Mouse (Mus musculus): ENCODE results near the gene Pi16.

Pi16 gene

DNA sequence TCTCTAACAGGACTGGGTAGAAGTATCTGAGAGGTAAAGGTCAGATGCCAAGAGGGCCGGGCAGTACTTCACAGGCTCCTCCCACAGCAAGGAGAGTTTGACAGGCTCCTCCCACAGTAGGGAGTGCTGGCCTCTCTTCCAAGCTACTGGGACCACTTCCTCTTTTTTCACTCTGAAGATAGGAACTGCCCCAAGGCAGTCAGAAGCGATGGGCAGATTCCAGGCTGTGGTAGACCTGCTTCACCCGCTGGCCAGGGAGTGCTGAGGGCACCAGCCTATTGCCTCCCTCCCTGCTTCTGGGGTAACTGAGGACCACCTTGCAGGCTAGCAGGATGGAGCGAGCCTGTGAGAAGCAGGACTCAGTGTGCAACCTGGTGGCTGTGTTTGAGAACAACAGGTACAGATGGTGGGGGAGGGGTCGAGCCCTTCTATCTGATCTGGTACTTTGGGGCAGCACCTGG lies 43.3 kb downstream of the Pi16 start, which contains the start of gene Fgd2:
Fgd2 (plus strand) TSS at position 154 of the 461 bp plus-strand sequence.
- H3K4me1 ChIP-seq (replicated peaks; ENCODE audit: low read depth, low read length): peaks cover 49% of the 10 kb centered on the region
- H3K27me3 ChIP-seq (ENCODE audit: insufficient read depth, low read length): peaks cover 2% of the 10 kb centered on the region; the same call in 1 of the 2 replicates
- peak within 1 kb of the TSS; percentile 48 for H3K4me3 ChIP-seq (replicated peaks; ENCODE audit: low read length)
- TF ChIP-seq CTCF (conservative IDR thresholded peaks at IDR 0.05; ENCODE audit: low read length) (0 out of 2 replicates have a peak, but pooled peaks have one; percentile 8), POU5F1 (IDR thresholded peaks at IDR 0.05; ENCODE audit: borderline replicate concordance, low read length) (no peak)
- no peaks in the 10 kb centered on the region for H3K36me3 ChIP-seq (ENCODE audit: insufficient read depth, low read length)
- H3K9me3 ChIP-seq (ENCODE audit: low read length): no peaks in the 10 kb centered on the region

DNA sequence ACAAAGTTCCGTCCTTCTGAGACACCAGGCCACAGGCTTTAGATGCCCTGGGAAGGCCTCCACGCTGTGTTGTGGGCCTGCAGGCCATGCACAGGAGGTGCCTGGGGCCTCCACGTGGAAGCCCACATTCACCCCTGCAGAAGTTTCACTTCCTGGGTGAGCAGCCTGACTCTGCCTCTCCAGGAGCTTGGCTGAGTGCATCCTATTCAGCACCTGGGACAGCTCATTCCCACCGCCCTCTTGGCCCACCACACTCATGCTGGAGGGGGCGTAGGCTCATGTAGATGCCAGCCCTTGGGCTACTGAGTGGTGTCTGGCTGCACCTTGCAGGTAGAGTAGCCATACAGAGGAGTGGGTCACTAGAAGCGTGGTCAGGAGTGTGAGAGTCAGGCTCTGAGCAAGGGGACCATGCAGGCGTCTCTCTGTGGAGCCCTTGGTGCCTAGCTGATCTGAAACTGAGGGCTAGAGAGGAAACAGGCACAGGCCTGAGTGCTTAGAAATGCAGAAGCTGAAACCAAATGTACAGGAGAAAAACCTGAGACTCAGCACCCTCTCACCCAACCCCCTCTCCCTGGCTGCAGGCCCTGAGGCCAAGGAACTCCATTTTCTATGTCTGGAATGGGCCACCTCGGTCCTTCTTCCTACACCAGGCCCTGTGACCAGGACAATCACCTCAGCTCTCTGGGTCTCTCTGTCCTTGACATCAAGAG lies 44.7 kb downstream of the Pi16 start:
- H3K4me1 ChIP-seq (replicated peaks; ENCODE audit: low read depth, low read length): peaks cover 43% of the 10 kb centered on the region
- H3K36me3 ChIP-seq (ENCODE audit: insufficient read depth, low read length): no peaks in the 10 kb centered on the region
- H3K27me3 ChIP-seq (ENCODE audit: insufficient read depth, low read length): peaks cover 5% of the 10 kb centered on the region
- 0 out of 2 replicates have a peak overlapping the region, but pooled peaks have one; percentile 48 for H3K4me3 ChIP-seq (replicated peaks; ENCODE audit: low read length)
- no peaks in the 10 kb centered on the region for H3K9me3 ChIP-seq (ENCODE audit: low read length)
- TF ChIP-seq NANOG (IDR thresholded peaks at IDR 0.05; ENCODE audit: borderline replicate concordance, low read length) (no peak), CTCF (conservative IDR thresholded peaks at IDR 0.05; ENCODE audit: low read length) (no peak), POU5F1 (IDR thresholded peaks at IDR 0.05; ENCODE audit: borderline replicate concordance, low read length) (no peak)

DNA sequence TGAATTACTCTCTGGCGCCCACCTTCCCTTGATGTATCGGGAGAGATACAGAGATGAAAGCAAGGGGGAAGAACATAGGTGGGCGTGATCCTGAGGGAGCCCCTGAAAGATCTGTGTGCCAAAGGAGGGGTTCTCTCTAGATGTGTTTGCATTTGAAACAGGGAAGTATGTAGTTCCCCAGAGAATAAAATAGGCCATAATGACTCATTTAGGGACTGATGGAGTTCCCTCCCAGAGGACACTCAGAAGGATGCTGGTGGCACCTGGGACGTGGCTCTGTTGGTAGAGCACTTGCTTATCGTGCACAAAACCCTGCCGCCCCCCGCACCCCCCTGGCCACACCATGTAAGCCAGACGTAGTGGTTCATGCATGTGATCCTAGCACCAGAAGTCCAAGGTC lies 45.6 kb downstream of the Pi16 start:
- Histone ChIP-seq H3K36me3 (ENCODE audit: insufficient read depth, low read length) (no peaks in the 10 kb centered on the region), H3K4me3 (replicated peaks; ENCODE audit: low read length) (no peak overlapping the region), H3K27me3 (ENCODE audit: insufficient read depth, low read length) (peaks cover 14% of the 10 kb centered on the region), H3K4me1 (replicated peaks; ENCODE audit: low read depth, low read length) (peaks cover 48% of the 10 kb centered on the region), H3K9me3 (ENCODE audit: low read length) (no peaks in the 10 kb centered on the region)
- no peak for TF ChIP-seq NANOG (IDR thresholded peaks at IDR 0.05; ENCODE audit: borderline replicate concordance, low read length)
- no peak for TF ChIP-seq POU5F1 (IDR thresholded peaks at IDR 0.05; ENCODE audit: borderline replicate concordance, low read length)
- no peak for TF ChIP-seq CTCF (conservative IDR thresholded peaks at IDR 0.05; ENCODE audit: low read length)

DNA sequence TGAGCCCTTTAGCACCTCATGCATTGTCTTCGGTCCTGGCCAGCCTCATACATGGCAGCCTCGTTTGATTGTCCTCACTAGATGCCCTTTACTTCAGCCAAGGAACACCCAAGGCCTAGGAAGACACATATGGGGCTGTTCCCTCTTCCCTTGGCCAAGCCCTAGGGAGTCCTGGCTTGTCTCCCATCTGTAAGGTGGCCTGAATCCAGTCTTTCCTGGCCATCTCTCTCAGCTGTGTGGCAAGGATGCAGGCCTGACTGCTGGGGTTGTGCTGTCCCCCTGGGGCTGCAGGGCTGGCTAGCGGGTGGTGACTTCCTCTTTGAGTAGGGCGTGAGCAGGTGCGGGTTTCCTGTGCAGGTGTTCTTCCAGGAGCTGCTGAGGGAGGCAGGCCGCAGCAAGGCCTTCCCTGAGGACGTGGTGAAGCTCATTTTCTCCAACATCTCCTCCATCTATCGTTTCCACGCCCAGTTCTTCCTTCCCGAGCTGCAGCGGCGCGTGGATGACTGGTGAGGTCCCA lies 47.7 kb downstream of the Pi16 start:
- H3K4me3 ChIP-seq (replicated peaks; ENCODE audit: low read length): no peak overlapping the region
- H3K9me3 ChIP-seq (ENCODE audit: low read length): no peaks in the 10 kb centered on the region
- H3K4me1 ChIP-seq (replicated peaks; ENCODE audit: low read depth, low read length): peaks cover 63% of the 10 kb centered on the region
- TF ChIP-seq CTCF (conservative IDR thresholded peaks at IDR 0.05; ENCODE audit: low read length) (no peak), POU5F1 (IDR thresholded peaks at IDR 0.05; ENCODE audit: borderline replicate concordance, low read length) (no peak), NANOG (IDR thresholded peaks at IDR 0.05; ENCODE audit: borderline replicate concordance, low read length) (no peak)
- peaks cover 15% of the 10 kb centered on the region for H3K27me3 ChIP-seq (ENCODE audit: insufficient read depth, low read length)
- no peaks in the 10 kb centered on the region for H3K36me3 ChIP-seq (ENCODE audit: insufficient read depth, low read length)

DNA sequence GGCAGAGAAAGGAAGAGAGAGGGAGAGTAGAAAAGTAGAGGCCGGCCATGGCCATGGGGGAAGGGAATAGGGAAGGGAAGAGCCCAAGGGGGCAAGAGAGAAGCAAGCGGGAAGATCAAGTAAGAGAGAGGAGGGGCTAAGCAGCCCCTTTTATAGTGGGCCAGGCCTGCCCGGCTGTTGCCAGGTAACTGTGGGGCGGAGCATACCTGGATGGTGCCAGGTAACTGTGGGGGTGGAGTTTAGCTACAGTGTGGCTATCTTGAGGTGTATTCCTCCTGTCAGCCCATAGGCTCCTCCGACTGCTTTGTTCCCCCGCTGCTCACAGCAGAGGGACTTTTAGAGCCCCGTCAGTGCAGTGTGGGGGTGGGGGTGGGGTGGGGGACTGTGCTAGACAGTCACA lies 51.2 kb downstream of the Pi16 start:
- no peaks in the 10 kb centered on the region for H3K36me3 ChIP-seq (ENCODE audit: insufficient read depth, low read length)
- TF ChIP-seq NANOG (IDR thresholded peaks at IDR 0.05; ENCODE audit: borderline replicate concordance, low read length): no peak
- TF ChIP-seq CTCF (conservative IDR thresholded peaks at IDR 0.05; ENCODE audit: low read length): no peak
- TF ChIP-seq POU5F1 (IDR thresholded peaks at IDR 0.05; ENCODE audit: borderline replicate concordance, low read length): no peak
- peaks cover 13% of the 10 kb centered on the region for H3K27me3 ChIP-seq (ENCODE audit: insufficient read depth, low read length)
- H3K4me3 ChIP-seq (replicated peaks; ENCODE audit: low read length): no peak overlapping the region
- H3K4me1 ChIP-seq (replicated peaks; ENCODE audit: low read depth, low read length): peaks cover 43% of the 10 kb centered on the region
- no peaks in the 10 kb centered on the region for H3K9me3 ChIP-seq (ENCODE audit: low read length)

DNA sequence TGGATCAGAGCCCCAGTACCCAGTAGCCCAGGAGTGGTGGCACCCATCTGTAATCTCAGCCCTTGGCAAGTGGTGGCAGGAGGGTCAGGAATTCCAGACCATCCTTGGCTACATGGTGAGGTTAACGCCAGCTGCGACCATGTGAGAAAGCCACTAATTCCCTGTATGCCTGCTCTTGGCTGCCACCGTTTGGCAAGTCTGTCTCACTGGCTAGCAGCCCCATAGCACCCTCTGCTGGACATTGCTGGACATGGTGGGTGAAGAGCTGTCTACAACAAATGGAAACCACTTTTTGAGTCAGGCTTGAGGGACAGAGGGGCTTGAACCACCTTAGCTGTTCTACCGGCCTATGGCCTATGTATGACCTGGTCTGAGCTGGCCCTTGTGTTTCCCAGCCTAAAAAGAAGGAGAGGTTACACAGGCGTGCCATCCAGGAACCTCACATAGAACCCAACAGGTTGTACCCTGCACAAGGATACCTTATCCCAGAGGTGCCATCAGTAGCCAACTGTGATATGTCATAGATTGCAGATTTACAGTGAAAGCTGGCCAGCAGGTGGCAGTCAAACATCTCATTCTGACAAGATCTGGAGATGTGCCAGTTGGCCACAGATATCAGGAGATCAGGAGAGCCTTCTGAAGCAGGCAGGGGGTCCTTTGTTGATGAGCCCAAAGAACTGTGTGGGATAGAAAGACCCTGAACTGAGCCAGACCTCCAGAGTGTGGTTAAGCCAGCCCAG lies 53.7 kb downstream of the Pi16 start:
- Histone ChIP-seq H3K4me3 (replicated peaks; ENCODE audit: low read length) (no peak overlapping the region), H3K4me1 (replicated peaks; ENCODE audit: low read depth, low read length) (peaks cover 46% of the 10 kb centered on the region), H3K36me3 (ENCODE audit: insufficient read depth, low read length) (no peaks in the 10 kb centered on the region), H3K27me3 (ENCODE audit: insufficient read depth, low read length) (peaks cover 13% of the 10 kb centered on the region), H3K9me3 (ENCODE audit: low read length) (no peaks in the 10 kb centered on the region)
- TF ChIP-seq CTCF (conservative IDR thresholded peaks at IDR 0.05; ENCODE audit: low read length): peak; percentile 76
- no peak for TF ChIP-seq POU5F1 (IDR thresholded peaks at IDR 0.05; ENCODE audit: borderline replicate concordance, low read length)

DNA sequence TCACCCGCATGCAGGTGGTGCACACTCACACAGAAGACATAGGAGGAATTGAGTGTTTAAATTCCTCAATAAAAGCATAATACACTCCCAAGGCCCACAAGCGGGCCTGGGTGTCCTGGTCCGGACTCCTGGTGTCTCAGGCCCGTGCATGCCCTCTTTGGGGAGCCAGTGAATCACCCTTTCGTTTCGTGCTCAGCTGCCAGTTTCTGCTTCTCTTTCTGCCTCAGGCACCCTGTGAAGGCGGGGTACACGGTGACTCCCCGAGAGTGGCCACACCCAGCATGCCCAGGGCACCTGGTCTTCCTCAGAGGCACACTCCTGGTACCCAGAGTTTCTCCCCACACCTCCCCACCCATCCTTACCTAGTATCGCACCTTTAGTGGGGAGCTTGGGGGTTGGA lies 58.4 kb downstream of the Pi16 start:
- TF ChIP-seq NANOG (IDR thresholded peaks at IDR 0.05; ENCODE audit: borderline replicate concordance, low read length) (no peak), POU5F1 (IDR thresholded peaks at IDR 0.05; ENCODE audit: borderline replicate concordance, low read length) (no peak)
- 0 out of 2 replicates have a peak, but pooled peaks cover 3% of the 10 kb centered on the region for H3K27me3 ChIP-seq (ENCODE audit: insufficient read depth, low read length)
- peaks cover 19% of the 10 kb centered on the region for H3K4me1 ChIP-seq (replicated peaks; ENCODE audit: low read depth, low read length)
- H3K4me3 ChIP-seq (replicated peaks; ENCODE audit: low read length): no peak overlapping the region
- no peaks in the 10 kb centered on the region for H3K36me3 ChIP-seq (ENCODE audit: insufficient read depth, low read length)
- no peaks in the 10 kb centered on the region for H3K9me3 ChIP-seq (ENCODE audit: low read length)

DNA sequence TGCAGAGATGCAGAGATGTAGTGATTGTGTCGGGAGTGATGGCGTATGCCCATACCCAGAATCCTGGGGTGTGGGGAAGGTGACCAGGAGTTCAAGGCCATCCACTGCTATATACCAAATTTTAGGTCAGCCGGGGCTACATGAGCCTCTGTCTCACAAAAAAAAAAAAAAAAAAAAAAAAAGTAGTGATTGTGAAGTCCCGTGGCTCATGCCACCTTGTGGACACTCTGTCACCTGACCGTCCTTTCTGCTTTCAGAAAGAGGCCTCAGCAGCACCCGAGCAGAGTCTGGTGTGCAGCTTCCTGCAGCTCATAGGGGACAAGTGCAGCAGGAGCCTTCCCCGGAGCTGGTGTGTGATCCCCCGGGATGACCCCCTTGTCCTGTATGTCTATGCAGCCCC lies 60.6 kb downstream of the Pi16 start:
- H3K4me1 ChIP-seq (replicated peaks; ENCODE audit: low read depth, low read length): peaks cover 25% of the 10 kb centered on the region
- H3K27me3 ChIP-seq (ENCODE audit: insufficient read depth, low read length): 0 out of 2 replicates have a peak, but pooled peaks cover 3% of the 10 kb centered on the region
- H3K4me3 ChIP-seq (replicated peaks; ENCODE audit: low read length): no peak overlapping the region
- no peaks in the 10 kb centered on the region for H3K9me3 ChIP-seq (ENCODE audit: low read length)
- TF ChIP-seq NANOG (IDR thresholded peaks at IDR 0.05; ENCODE audit: borderline replicate concordance, low read length): no peak
- no peak for TF ChIP-seq POU5F1 (IDR thresholded peaks at IDR 0.05; ENCODE audit: borderline replicate concordance, low read length)
- TF ChIP-seq CTCF (conservative IDR thresholded peaks at IDR 0.05; ENCODE audit: low read length): no peak
- H3K36me3 ChIP-seq (ENCODE audit: insufficient read depth, low read length): no peaks in the 10 kb centered on the region
